Mouse (Mus musculus) T-helper 17 cell (primary cell): ENCODE measurements around the gene Uqcrq.

ENCODE experiments used
- in situ Hi-C, 2 experiments: fragments of 300-600 bp; cut with MboI, MseI; formaldehyde crosslinking; loops; 1 replicate in 1 of 2; 2 replicates in 1 of 2; pipeline ENCODE4 v1.15.1; 2025; ENCODE audit warnings: high pct_unique_total_duplicates in 2 of 2

The Uqcrq gene

GRCm38 (mm10) chr11:53430670-53431346 lies at the start of gene Uqcrq, which contains the start of gene Gdf9:
Uqcrq (minus strand) TSS chr11:53430831.
Gdf9 (plus strand) TSS chr11:53431023.
- in situ Hi-C loops = no loop called here

DNA sequence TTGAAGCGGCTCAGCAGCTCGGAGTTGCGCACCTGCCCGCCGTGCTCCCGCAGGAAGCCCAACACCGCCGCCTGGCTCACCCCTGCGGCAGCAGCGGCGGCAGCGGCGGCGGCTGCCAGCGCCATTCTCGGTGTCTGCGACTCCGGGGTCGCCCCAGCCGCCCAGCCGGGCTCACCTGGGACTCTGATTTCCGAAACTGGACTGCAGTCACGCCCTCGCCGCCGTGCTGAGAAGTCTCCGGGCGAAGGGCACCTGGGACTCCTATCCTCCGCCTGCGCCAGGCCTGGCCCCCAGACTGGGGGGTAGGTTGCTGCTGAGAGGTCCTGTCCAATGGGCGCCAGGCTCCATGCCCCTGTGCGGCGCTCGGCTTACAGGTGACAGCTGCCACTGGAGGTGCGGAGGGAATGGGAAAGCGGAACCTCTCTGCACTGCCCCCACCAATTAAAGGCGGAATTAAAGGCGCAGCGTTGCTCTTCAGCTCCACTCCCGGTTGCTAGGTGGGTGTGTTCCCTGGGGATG lies 49.2 kb upstream of the Uqcrq start, which contains the start of the genes Gm9945 and Sowaha:
Gene Gm9945, plus strand, starts transcription at position 384 of the 519 bp plus-strand sequence.
Gene Sowaha, minus strand, starts transcription at position 492 of the 519 bp plus-strand sequence.
- in situ Hi-C loops = no loop called here

DNA sequence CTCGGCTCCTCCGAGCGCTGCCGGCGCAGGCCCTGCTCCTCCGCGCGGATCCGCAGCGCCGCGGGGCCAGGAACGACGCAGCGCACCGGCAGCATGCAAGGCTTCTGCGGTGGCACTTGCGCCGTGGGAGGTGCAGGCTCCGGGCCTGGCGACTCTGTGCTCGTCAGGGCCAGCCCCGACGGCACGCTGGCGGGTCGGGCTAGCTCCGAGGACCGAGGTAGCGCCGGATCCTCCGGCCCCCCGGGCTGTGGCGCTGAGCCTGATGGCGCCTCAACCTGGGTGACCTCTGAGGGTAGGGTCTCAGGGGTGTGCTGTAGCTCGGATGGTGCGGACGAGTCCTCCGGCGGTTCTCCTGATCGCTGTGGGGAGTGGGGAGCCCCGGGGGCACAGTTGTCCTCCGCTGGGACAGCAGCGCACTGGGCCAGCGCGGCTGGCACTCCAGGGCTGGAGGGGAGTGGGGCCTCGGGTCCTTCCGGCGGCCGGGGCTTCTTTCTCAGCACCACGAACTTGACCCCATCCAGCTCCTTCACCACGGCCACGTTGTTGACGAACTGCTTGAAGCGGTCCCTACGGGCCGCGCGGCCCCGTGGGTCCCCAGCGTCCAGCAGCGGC lies 48.6 kb upstream of the Uqcrq start:
- in situ Hi-C loops = no loop called here

GRCm38 (mm10) chr11:53478383-53479170 lies 47.9 kb upstream of the Uqcrq start:
- in situ Hi-C loops = no loop called here

- in situ Hi-C loops = no loop called here
Observed at GRCm38 (mm10) chr11:53477833-53478232, 47.2 kb upstream of the Uqcrq start.

DNA sequence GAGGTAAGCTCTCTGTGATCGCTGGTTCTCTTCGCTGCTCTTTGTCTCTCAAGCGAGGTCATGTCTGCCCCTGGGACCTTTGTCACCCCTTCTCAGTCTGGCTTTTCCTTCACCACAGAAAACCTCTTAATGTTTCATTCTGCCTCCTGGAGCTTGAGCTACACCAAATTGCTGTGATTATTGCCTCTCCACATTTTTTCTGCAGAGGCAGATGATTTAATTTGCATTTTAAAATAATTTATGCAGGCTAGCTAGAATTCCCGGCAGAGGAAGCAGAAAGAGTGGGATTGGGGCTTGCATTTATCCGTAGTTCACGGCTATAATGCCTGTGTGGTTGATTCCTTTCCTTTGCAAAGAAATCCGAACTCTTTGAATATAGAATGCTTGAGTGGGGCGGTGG lies 45.0 kb upstream of the Uqcrq start:
- in situ Hi-C loops = no loop called here

GRCm38 (mm10) chr11:53472709-53473108 lies 42.1 kb upstream of the Uqcrq start:
- in situ Hi-C loops = no loop called here

DNA sequence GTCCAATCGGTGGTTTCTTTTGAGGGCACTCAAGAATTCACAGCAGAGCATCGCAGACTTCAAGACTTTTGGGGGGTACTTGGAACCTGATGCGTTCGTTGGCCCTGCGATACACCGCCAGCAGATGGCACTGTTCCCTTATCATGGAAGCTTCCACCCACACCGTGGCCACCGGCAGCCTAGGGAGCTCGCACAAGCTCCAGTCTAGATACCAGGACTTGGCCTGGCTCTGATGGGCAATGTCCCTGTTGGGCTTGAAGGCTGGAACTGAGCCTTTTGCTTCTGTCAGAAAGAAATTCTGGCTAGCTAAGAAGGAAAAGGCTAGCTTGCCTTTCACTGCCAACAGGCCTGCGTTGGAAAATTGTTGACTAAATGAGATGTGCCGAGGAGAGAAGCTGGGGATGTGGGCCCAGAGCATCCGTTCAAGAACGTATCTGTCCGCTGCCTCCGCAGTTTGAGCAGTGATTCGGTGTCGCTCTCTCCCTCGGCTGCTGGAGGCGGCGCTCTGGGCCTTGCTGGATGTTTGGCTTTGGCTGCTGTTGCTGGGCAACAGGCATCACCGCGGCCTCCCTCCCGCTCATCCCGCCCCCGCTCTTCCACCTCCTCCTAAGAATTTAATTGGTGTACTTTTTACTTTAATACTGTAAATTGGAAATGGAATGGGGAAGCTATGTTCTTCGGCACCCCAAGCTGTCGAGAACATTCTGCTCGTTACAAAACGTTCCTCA lies 39.5 kb upstream of the Uqcrq start, which contains the start of gene Gm9837:
Gene Gm9837, minus strand, starts transcription at position 512 of the 728 bp plus-strand sequence.
- in situ Hi-C loops = loop anchor here in 1 of 2 experiments (5.0 kb wide), 1 partner anchor 267 kb away; no protein-coding TSS in a partner anchor

DNA sequence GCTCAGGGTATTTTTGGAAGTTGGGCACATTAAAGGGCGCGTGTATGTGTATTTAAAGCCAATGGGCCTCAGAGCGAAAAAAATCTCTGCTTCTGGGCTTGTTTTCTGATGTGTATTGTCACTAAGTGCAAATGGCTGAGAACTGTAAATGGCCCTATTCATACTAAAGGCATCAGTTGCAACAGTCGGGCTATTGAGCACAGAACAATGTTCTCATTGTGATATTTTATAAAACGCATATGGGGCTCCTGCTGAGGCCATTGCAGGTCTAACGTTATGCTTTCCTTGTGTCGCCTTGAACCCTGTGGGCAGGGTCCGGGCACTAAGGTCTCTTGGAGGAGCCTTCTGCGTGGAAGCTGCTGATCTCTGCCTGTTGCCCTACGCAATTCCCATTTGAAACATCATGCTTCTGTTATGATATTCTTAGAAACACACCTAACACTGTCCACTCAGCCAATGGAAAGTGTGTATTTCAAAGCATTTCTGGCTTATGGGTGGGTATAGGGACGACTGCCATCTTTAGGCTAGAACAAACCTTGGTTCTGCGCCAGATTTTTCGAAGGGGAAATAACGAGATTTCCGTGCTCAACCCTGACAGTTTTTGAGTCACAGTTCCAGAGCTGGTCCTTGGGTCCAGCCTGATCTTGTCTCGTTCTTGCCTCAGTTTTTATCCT lies 38.8 kb upstream of the Uqcrq start:
- in situ Hi-C loops = loop anchor here in 1 of 2 experiments (5.0 kb wide), 1 partner anchor 268 kb away; no protein-coding TSS in a partner anchor

GRCm38 (mm10) chr11:53466231-53466971 lies 35.8 kb upstream of the Uqcrq start:
- in situ Hi-C loops = loop anchor here in 1 of 2 experiments (5.0 kb wide), 1 partner anchor 271 kb away; no protein-coding TSS in a partner anchor

- in situ Hi-C loops = no loop called here
Observed at GRCm38 (mm10) chr11:53463551-53464424, 33.2 kb upstream of the Uqcrq start.

GRCm38 (mm10) chr11:53461727-53462126 lies 31.1 kb upstream of the Uqcrq start:
- in situ Hi-C loops = no loop called here

GRCm38 (mm10) chr11:53460192-53460591 lies 29.6 kb upstream of the Uqcrq start:
- in situ Hi-C loops = no loop called here

DNA sequence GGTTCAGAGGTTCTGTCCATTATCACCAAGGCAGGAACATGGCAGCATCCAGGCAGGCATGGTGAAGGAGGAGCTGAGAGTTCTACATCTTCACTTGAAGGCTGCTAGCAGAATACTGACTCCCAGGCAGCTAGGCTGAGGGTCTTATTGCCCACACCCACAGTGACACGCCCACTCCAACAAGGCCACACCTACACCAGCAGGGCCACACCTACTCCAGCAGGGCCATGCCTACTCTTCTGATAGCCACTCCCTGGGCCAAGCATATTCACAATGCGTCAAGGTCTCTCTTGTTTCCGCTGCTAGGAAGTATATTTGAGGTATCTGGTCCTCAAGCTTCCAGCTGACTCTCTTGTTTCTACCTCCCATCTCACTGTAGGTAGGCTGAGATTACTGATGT lies 28.4 kb upstream of the Uqcrq start:
- in situ Hi-C loops = no loop called here

- in situ Hi-C loops = no loop called here
Observed at GRCm38 (mm10) chr11:53457372-53457954, 26.8 kb upstream of the Uqcrq start.

DNA sequence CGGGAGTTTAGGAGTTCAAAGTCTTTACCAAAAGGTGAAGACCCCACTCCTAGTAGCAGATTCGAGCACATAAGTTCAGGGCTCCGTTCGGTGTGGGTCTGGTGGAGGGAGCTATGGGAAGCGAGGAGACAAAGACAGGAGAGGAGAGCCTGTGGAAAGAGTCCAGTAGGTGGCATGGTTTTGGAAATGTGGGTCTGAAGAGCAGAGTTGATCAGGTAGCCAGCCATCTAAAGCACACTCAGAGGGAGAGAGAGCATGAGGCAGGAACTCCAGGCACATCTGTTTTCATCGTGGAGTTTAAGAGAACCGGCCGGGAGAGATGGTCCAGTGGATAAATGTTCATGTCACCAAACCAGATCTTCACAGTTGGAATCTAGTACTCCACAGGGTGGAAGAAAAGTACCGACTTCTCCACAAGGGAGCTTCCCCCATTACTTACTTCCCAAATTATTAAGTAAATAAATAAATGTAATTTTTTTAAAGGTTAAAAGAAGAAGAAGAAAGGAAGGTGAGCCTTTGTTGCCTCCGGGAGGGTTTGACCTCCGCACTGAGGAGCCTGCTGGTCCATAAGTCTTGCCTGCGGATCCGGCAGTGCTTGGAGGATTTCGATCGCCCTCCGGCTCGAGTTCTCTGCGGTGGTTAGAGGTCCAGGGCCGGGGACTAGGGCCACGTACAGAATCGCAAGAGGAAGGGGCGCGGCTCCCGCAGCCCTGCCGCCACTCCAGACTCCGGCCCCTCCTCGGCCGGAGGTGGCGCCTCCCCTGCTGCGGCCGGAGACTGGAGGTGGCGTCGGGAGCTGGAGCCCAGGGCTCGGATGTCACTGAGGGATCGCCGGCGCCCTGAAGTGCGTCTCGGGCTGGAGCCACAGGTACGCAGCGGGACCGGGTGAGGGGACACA lies 26.1 kb upstream of the Uqcrq start, which contains the start of the genes Gm10447 and Shroom1:
Gene Gm10447, minus strand, starts transcription at position 637 of the 898 bp plus-strand sequence.
Gene Shroom1, plus strand, starts transcription at position 732 of the 898 bp plus-strand sequence.
- in situ Hi-C loops = no loop called here

DNA sequence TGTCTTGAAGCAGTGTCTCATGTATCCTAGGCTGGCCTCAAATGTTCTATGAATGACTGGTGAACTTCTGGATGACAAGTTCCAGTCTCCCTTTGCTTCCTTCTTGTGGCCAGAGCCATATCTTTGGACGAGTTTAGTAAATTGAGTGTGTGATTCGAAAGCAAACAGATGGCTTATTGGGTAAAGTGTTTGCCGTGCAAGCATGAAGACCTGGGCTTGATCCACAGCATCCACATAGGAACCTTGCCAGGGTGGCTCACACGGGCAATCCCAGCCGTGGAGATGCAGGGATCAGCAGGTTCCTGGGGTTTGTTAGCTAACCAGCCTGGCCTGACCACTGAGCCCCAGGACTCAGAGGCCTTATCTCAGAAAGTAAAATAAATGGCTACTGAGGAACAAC lies 22.4 kb upstream of the Uqcrq start:
- in situ Hi-C loops = no loop called here
